In genomic region chr6:122616022-122616421, GRCm38 (mm10) we compare ENCODE assay signal across 35 mouse cellular contexts. TPM values are rescaled to one million over a fixed set of nuclear protein-coding genes. Genes with fewer than 3 reads are reported as not detected.
"Had no signal": no experiment of that assay in that cellular context is flagged by ENCODE, and none has a peak within 500 bp of the region (broad histone marks: within the 10 kb centered on the region; RNA-seq: fewer than 3 reads in every experiment).

No protein-coding gene starts in this region.

- DNase-seq: gastrocnemius, postnatal 14 days; gastrocnemius, postnatal 36 days; heart, adult 11 months; heart, adult 2 months; heart, postnatal 14 days; heart, postnatal 36 days; kidney, adult 18-20 months; kidney, postnatal 10 days; kidney, postnatal 25 days; kidney, postnatal 4 days; liver; liver, embryonic 13.5 days had no signal

- H3K4me3 ChIP-seq: heart, adult 2 months; heart, embryonic 13.5 days; heart, embryonic 15.5 days; hindbrain, embryonic 12.5 days; intestine, embryonic 15.5 days; layer of hippocampus, adult 2 months; left cerebral cortex, adult 2 months; limb, embryonic 10.5 days; limb, embryonic 12.5 days; liver, embryonic 13.5 days; liver, embryonic 15.5 days had no signal

- H3K9ac ChIP-seq: heart, embryonic 13.5 days; heart, embryonic 15.5 days; hindbrain, embryonic 12.5 days; hindbrain, embryonic 14.5 days; intestine, embryonic 15.5 days; limb, embryonic 12.5 days; liver, embryonic 13.5 days; liver, embryonic 15.5 days had no signal

- ATAC-seq: hindbrain, embryonic 16.5 days; inflammation-experienced regulatory T-cells, adult 6 months; intestine, embryonic 15.5 days; intestine, postnatal 0 days had no signal

- H3K9me3 ChIP-seq: heart, embryonic 13.5 days; heart, embryonic 15.5 days; hindbrain, embryonic 12.5 days; intestine, embryonic 15.5 days; limb, embryonic 10.5 days; limb, embryonic 12.5 days; liver, embryonic 13.5 days; liver, embryonic 15.5 days had no signal

- H3K36me3 ChIP-seq: heart, embryonic 13.5 days; heart, embryonic 15.5 days; hindbrain, embryonic 12.5 days; intestine, embryonic 15.5 days; limb, embryonic 10.5 days; limb, embryonic 12.5 days; liver, embryonic 13.5 days; liver, embryonic 15.5 days had no signal

- H3K4me1 ChIP-seq: heart, embryonic 13.5 days; heart, embryonic 15.5 days; hindbrain, embryonic 12.5 days; intestine, embryonic 15.5 days; limb, embryonic 10.5 days; limb, embryonic 12.5 days; liver, embryonic 13.5 days; liver, embryonic 15.5 days had no signal

- H3K27ac ChIP-seq: heart, adult 2 months; heart, embryonic 13.5 days; heart, embryonic 15.5 days; hindbrain, embryonic 12.5 days; hindbrain, embryonic 14.5 days; intestine, embryonic 15.5 days; layer of hippocampus, adult 2 months; left cerebral cortex, adult 2 months; limb, embryonic 10.5 days; limb, embryonic 12.5 days; liver, embryonic 13.5 days; liver, embryonic 15.5 days had no signal

- H3K27me3 ChIP-seq: heart, embryonic 13.5 days; heart, embryonic 15.5 days; hindbrain, embryonic 12.5 days; intestine, embryonic 15.5 days; limb, embryonic 12.5 days; liver, embryonic 13.5 days; liver, embryonic 15.5 days had no signal

- H3K4me2 ChIP-seq: heart, embryonic 11.5 days; heart, embryonic 13.5 days; heart, embryonic 15.5 days; hindbrain, embryonic 12.5 days; hindbrain, embryonic 14.5 days; intestine, embryonic 15.5 days; limb, embryonic 12.5 days; liver, embryonic 13.5 days; liver, embryonic 15.5 days had no signal

RNA-seq across cellular contexts. Expression of gene Gdf3, which starts 6.1 kb away (rescaled TPM):
- total RNA-seq: gastrocnemius, adult 18-20 months; gastrocnemius, adult 8-10 months; gastrocnemius, postnatal 14 days; gastrocnemius, postnatal 36 days; heart, adult 2 months; heart, postnatal 14 days; heart, postnatal 36 days; layer of hippocampus, adult 2 months; layer of hippocampus, postnatal 10 days; layer of hippocampus, postnatal 25 days; left cerebral cortex, adult 2 months; left cerebral cortex, postnatal 14 days; left cerebral cortex, postnatal 36 days had no signal
- polyA plus RNA-seq: heart, adult 2 months; hindbrain, embryonic 14.5 days; inflammation-experienced regulatory T-cells, adult 6 months; kidney, embryonic 16.5 days; limb, embryonic 10.5 days; limb, embryonic 12.5 days had no signal

RNA-seq across cellular contexts. Expression of gene Dppa3, which starts 10.2 kb away (rescaled TPM):
- total RNA-seq: gastrocnemius, adult 18-20 months; gastrocnemius, adult 8-10 months; gastrocnemius, postnatal 14 days; gastrocnemius, postnatal 36 days; heart, adult 2 months; heart, postnatal 14 days; heart, postnatal 36 days; hematopoietic stem cell, adult 5-6 weeks; layer of hippocampus, adult 2 months; layer of hippocampus, postnatal 10 days; layer of hippocampus, postnatal 25 days; left cerebral cortex, adult 2 months; left cerebral cortex, postnatal 14 days; left cerebral cortex, postnatal 36 days had no signal
- polyA plus RNA-seq: gonadal fat pad, adult 2 months; heart, adult 2 months; heart, embryonic 11.5 days; heart, embryonic 13.5 days; heart, embryonic 15.5 days; hindbrain, embryonic 12.5 days; hindbrain, embryonic 14.5 days; hindbrain, embryonic 16.5 days; inflammation-experienced regulatory T-cells, adult 6 months; intestine, embryonic 15.5 days; intestine, postnatal 0 days; kidney, embryonic 16.5 days; limb, embryonic 10.5 days; limb, embryonic 12.5 days; liver, embryonic 13.5 days; liver, embryonic 15.5 days had no signal
